Mouse (Mus musculus) embryonic facial prominence, embryonic 11.5 days (tissue): ENCODE data around the gene Ybx3. TPM values are rescaled to one million over a fixed set of nuclear protein-coding genes. Genes with fewer than 3 reads are reported as not detected.

Experiments
- ATAC-seq: fragments of 200-750 bp; cut with Nextera tagmentation; replicated peaks from 2 replicates; pipeline ENCODE4 v1.8.0; 2017; ENCODE audit warnings: low read depth; ENCODE audit not compliant: insufficient number of reproducible peaks, low FRiP score, low TSS enrichment
- DNase-seq: peaks from one replicate; pipeline ENCODE4 v3.0.0-alpha.2; 2015; ENCODE audit warnings: low spot score
- H3K27ac ChIP-seq: fragments of 300-500 bp; sonication (generic); replicated peaks from 2 replicates; pipeline ENCODE4 v1.5.1; 2014; ENCODE audit warnings: mild to moderate bottlenecking, low read depth, low read length, control low read depth
- H3K27me3 ChIP-seq: fragments of 300-500 bp; sonication (generic); 2 replicates; pipeline ENCODE4 v1.6.1; 2014; ENCODE audit warnings: mild to moderate bottlenecking, low read length, moderate library complexity, mixed read lengths; ENCODE audit not compliant: control insufficient read depth, insufficient read depth
- H3K36me3 ChIP-seq: fragments of 300-500 bp; sonication (generic); replicated peaks from 2 replicates; pipeline ENCODE4 v1.6.1; 2014; ENCODE audit warnings: low read depth, mild to moderate bottlenecking, low read length, moderate library complexity, mixed read lengths; ENCODE audit not compliant: control insufficient read depth, insufficient read depth
- H3K4me1 ChIP-seq: fragments of 300-500 bp; sonication (generic); 2 replicates; pipeline ENCODE4 v1.6.1; 2014; ENCODE audit warnings: low read length, mixed read lengths; ENCODE audit not compliant: control insufficient read depth, insufficient read depth
- H3K4me2 ChIP-seq: fragments of 300-500 bp; sonication (generic); 2 replicates; pipeline ENCODE4 v1.6.1; 2014; ENCODE audit warnings: low read depth, mild to moderate bottlenecking, control low read depth, low read length, moderate library complexity
- H3K4me3 ChIP-seq: fragments of 300-500 bp; sonication (generic); 2 replicates; pipeline ENCODE4 v1.5.1; 2014; ENCODE audit warnings: low read depth, low read length, control low read depth
- H3K9ac ChIP-seq: fragments of 300-500 bp; sonication (generic); replicated peaks from 2 replicates; pipeline ENCODE4 v1.6.1; 2014; ENCODE audit warnings: mild to moderate bottlenecking, control low read depth, low read length
- H3K9me3 ChIP-seq: fragments of 300-500 bp; sonication (generic); replicated peaks from 2 replicates; pipeline ENCODE4 v1.6.1; 2016; ENCODE audit warnings: mild to moderate bottlenecking, low read length, inconsistent platforms, mixed read lengths; ENCODE audit not compliant: control insufficient read depth
- WGBS: fragments of 180-500 bp; shearing (Covaris S2); extraction: QIAGEN DNeasy Blood & Tissue Kit; methylation state at CpG from one replicate; pipeline ENCODE4 v1.1.7; 2014; 5-methylcytosine and 5-hydroxymethylcytosine counted together
- polyA plus RNA-seq: library from polyadenylated mRNA; unstranded; fragments of >200 nt; fragmentation: Nextera tagmentation; extraction: Ambion mirVana; gene quantifications from 2 replicates; pipeline ENCODE4 v1.2.1, GENCODE M21; 2014

The Ybx3 gene
- 40.3 and 64.2 TPM in 2 replicates for polyA plus RNA-seq

- under 1% methylated on average over 84 of the region's 107 CpGs for WGBS
- Histone ChIP-seq H3K4me1 (no peaks in the 10 kb centered on the region), H3K4me3 (peak within 1 kb of the TSS; percentile 78), H3K36me3 (no peaks in the 10 kb centered on the region), H3K9ac (peak within 1 kb of the TSS; percentile 87), H3K4me2 (peak within 1 kb of the TSS; percentile 88), H3K9me3 (no peaks in the 10 kb centered on the region), H3K27ac (peak within 1 kb of the TSS; percentile 60), H3K27me3 (no peaks in the 10 kb centered on the region)
- peak; percentile 88 for ATAC-seq
- DNase-seq = peak; percentile 84
These were observed at the start of gene Ybx3 for GRCm38 (mm10) chr6:131388040-131389021. TSS of gene Ybx3 (minus strand) at chr6:131388476.

- Histone ChIP-seq H3K4me1 (no peaks in the 10 kb centered on the region), H3K4me2 (no peak overlapping the region), H3K27me3 (0 out of 2 replicates have a peak, but pooled peaks cover 2% of the 10 kb centered on the region), H3K36me3 (no peaks in the 10 kb centered on the region), H3K4me3 (no peak overlapping the region), H3K9ac (no peak overlapping the region), H3K27ac (no peak overlapping the region), H3K9me3 (no peaks in the 10 kb centered on the region)
- DNase-seq = no peak
- no peak for ATAC-seq
These were observed 48.4 kb upstream of the Ybx3 start for GRCm38 (mm10) chr6:131436626-131437025.

DNA sequence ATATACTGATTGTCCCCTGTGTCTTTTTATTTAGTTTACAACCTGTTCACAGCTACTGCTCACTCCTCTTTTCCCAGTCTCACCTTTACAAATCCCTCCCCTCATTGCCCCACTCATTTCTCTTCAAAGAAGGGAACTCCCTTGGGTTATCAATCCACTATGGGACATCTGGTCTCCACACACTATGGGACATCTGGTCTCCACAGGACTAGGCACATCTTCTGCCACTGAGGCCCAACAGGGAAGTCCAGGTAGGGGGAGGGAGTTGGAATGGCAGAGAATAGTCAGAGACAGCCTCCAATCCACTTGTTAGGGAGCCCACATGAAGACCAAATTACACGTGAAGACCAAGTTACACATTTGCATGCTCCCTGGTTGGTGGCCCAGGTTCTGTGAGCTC, 45.8 kb upstream of the Ybx3 start:
- Histone ChIP-seq H3K27me3 (0 out of 2 replicates have a peak, but pooled peaks cover 2% of the 10 kb centered on the region), H3K4me3 (no peak overlapping the region), H3K4me2 (no peak overlapping the region), H3K9ac (no peak overlapping the region), H3K9me3 (no peaks in the 10 kb centered on the region), H3K27ac (no peak overlapping the region), H3K36me3 (no peaks in the 10 kb centered on the region), H3K4me1 (no peaks in the 10 kb centered on the region)
- DNase-seq (no peak), ATAC-seq (no peak)
- WGBS = 50% methylated on average over 1 of the region's 1 CpGs

GRCm38 (mm10) chr6:131433153-131434048, 45.1 kb upstream of the Ybx3 start:
- no peak overlapping the region for H3K27ac ChIP-seq
- DNase-seq (peak; percentile 26), ATAC-seq (peak; percentile 73)
- peak overlapping the region; percentile 31 for H3K4me3 ChIP-seq
- no peaks in the 10 kb centered on the region for H3K36me3 ChIP-seq
- no peaks in the 10 kb centered on the region for H3K4me1 ChIP-seq
- peak overlapping the region; percentile 59 for H3K9ac ChIP-seq
- no peaks in the 10 kb centered on the region for H3K9me3 ChIP-seq
- H3K4me2 ChIP-seq = peak overlapping the region; percentile 64
- H3K27me3 ChIP-seq = 0 out of 2 replicates have a peak, but pooled peaks cover 2% of the 10 kb centered on the region
- WGBS = 5% methylated on average over 38 of the region's 39 CpGs

GRCm38 (mm10) chr6:131421572-131421971, 33.3 kb upstream of the Ybx3 start:
- H3K36me3 ChIP-seq = no peaks in the 10 kb centered on the region
- no peak overlapping the region for H3K9ac ChIP-seq
- no peak overlapping the region for H3K4me2 ChIP-seq
- H3K9me3 ChIP-seq = no peaks in the 10 kb centered on the region
- 84% methylated on average over 3 of the region's 3 CpGs for WGBS
- H3K27ac ChIP-seq = no peak overlapping the region
- no peak for ATAC-seq
- no peaks in the 10 kb centered on the region for H3K27me3 ChIP-seq
- H3K4me1 ChIP-seq = no peaks in the 10 kb centered on the region
- H3K4me3 ChIP-seq = no peak overlapping the region
- no peak for DNase-seq

DNA sequence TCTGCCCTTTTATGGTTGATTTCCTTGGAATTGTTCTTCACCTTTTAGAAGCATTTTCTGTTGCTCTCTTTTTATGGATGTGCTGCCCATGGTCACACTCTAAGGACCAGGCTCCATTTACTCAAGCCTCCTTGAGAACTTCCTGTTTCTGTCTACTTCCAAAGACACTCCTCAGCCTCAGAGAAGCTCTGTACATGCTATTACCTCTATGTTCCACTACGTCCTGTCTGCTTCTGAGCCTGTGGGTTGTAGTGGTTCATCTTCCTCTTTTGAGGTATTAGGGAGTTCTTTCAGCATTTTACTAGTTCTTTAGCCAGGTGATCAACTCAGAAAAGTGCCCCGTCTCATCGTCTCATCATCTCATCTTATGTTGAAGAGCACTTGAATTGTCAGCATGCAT, 31.3 kb upstream of the Ybx3 start:
- no peak overlapping the region for H3K4me3 ChIP-seq

DNA sequence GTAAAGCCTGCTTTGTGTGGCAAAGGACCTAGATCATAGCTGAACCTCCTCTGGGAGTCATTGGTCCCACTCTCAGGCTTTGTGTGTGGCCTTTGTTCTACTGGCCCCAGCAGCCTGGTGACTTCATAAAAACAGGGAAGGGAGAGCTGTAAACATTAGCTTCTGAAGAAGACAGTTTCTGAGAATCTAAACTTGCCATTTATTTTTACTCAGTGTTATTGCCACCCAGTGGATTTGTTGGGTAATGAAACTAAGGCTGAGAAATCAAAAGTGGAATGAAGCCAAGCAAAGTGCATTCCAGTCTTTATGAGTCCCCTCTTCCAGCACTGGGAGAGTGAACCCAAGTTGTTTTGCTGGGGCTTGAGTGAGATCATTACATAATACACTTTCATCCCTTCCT, 30.5 kb upstream of the Ybx3 start:
- no peak overlapping the region for H3K27ac ChIP-seq
- H3K4me3 ChIP-seq = no peak overlapping the region
- no peaks in the 10 kb centered on the region for H3K9me3 ChIP-seq
- H3K9ac ChIP-seq = no peak overlapping the region
- no peaks in the 10 kb centered on the region for H3K27me3 ChIP-seq
- H3K36me3 ChIP-seq = no peaks in the 10 kb centered on the region
- ATAC-seq (no peak), DNase-seq (peak; percentile 28)
- no peak overlapping the region for H3K4me2 ChIP-seq
- H3K4me1 ChIP-seq = no peaks in the 10 kb centered on the region

More for the DNA sequence above, 31.3 kb upstream of the Ybx3 start:
- Histone ChIP-seq H3K27me3 (no peaks in the 10 kb centered on the region), H3K4me1 (no peaks in the 10 kb centered on the region), H3K9ac (no peak overlapping the region), H3K27ac (no peak overlapping the region), H3K9me3 (no peaks in the 10 kb centered on the region), H3K4me2 (no peak overlapping the region), H3K36me3 (no peaks in the 10 kb centered on the region)
- no peak for ATAC-seq
- 83% methylated on average over 3 of the region's 3 CpGs for WGBS
- DNase-seq = no peak
